28 mouse cellular contexts compared by ENCODE assay signal in the genomic region with DNA sequence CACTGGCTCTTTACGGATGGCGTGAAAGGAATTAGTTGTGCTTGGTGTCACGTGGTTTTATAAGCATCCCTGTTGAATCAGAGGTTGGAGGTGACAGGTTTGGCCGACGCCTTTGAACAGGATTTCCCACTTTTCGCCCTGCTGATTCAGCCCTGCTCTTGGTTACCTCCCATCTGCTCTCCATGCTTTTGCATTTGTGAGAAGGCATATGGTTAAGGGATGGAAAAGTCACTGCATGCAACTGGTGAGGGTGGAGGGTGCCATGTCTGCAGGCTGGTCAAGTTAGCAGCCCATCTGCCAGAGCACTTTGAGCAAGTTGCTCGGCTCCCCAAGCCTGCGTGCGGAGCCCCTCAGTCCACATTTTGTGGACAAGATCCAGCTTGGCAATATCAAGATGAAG. TPM values are rescaled to one million over a fixed set of nuclear protein-coding genes. Genes with fewer than 3 reads are reported as not detected.
DNase-seq lines count a peak whose midpoint lies in the region; ATAC-seq lines count a peak whose summit lies in the region.
"Had no signal": no experiment of that assay in that cellular context is flagged by ENCODE, and none has a peak within 500 bp of the region (broad histone marks: within the 10 kb centered on the region; RNA-seq: fewer than 3 reads in every experiment).

No protein-coding gene starts in this region.

- no peaks in the 10 kb centered on the region for H3K27me3 ChIP-seq in forebrain, embryonic 13.5 days
- no peaks in the 10 kb centered on the region for H3K27me3 ChIP-seq in forebrain, embryonic 12.5 days
- H3K27me3 ChIP-seq in forebrain, embryonic 16.5 days (replicated peaks; ENCODE audit: control insufficient read depth, insufficient read depth, low read length) = no peaks in the 10 kb centered on the region
- no peaks in the 10 kb centered on the region for H3K27me3 ChIP-seq in hindbrain, embryonic 11.5 days (ENCODE audit: control insufficient read depth, insufficient read depth, low read length)
- H3K27me3 ChIP-seq: hindbrain, embryonic 15.5 days; kidney, embryonic 15.5 days; limb, embryonic 12.5 days; liver, embryonic 15.5 days had no signal

- no peak overlapping the region for H3K4me3 ChIP-seq in forebrain, embryonic 13.5 days
- no peak overlapping the region for H3K4me3 ChIP-seq in forebrain, embryonic 12.5 days (replicated peaks)
- H3K4me3 ChIP-seq in forebrain, embryonic 16.5 days (replicated peaks; ENCODE audit: low read length) = no peak overlapping the region
- H3K4me3 ChIP-seq in hindbrain, embryonic 11.5 days (ENCODE audit: low read depth, low read length) = no peak overlapping the region
- H3K4me3 ChIP-seq: gastrocnemius, adult 2 months; hindbrain, embryonic 15.5 days; kidney, embryonic 15.5 days; limb, embryonic 12.5 days; liver, embryonic 15.5 days had no signal

- H3K36me3 ChIP-seq in forebrain, embryonic 13.5 days (ENCODE audit: poor library complexity, severe bottlenecking) = no peaks in the 10 kb centered on the region
- H3K36me3 ChIP-seq in forebrain, embryonic 12.5 days (replicated peaks) = no peaks in the 10 kb centered on the region
- H3K36me3 ChIP-seq in forebrain, embryonic 16.5 days (ENCODE audit: control insufficient read depth, insufficient read depth) = no peaks in the 10 kb centered on the region
- H3K36me3 ChIP-seq in hindbrain, embryonic 11.5 days (ENCODE audit: control insufficient read depth, insufficient read depth, low read length) = no peaks in the 10 kb centered on the region
- H3K36me3 ChIP-seq: hindbrain, embryonic 15.5 days; kidney, embryonic 15.5 days; limb, embryonic 12.5 days; liver, embryonic 15.5 days had no signal

- no peak overlapping the region for H3K27ac ChIP-seq in forebrain, embryonic 13.5 days
- H3K27ac ChIP-seq in forebrain, embryonic 12.5 days = no peak overlapping the region
- H3K27ac ChIP-seq in forebrain, embryonic 16.5 days (ENCODE audit: low read length) = no peak overlapping the region
- no peak overlapping the region for H3K27ac ChIP-seq in hindbrain, embryonic 11.5 days (ENCODE audit: low read depth, low read length)
- H3K27ac ChIP-seq: gastrocnemius, adult 2 months; hindbrain, embryonic 15.5 days; limb, embryonic 12.5 days; liver, embryonic 15.5 days; stomach, postnatal 0 days had no signal

- peak; percentile 48; the same call in 1 of the 2 replicates for ATAC-seq in forebrain, embryonic 13.5 days
- ATAC-seq in forebrain, embryonic 12.5 days (ENCODE audit: low FRiP score) = no peak
- ATAC-seq in forebrain, embryonic 16.5 days = peak; percentile 60
- ATAC-seq in hindbrain, embryonic 11.5 days (ENCODE audit: low FRiP score) = no peak
- ATAC-seq: inflammation-experienced regulatory T-cells, adult 6 months; midbrain, embryonic 16.5 days had no signal

- H3K9me3 ChIP-seq in forebrain, embryonic 13.5 days (replicated peaks) = no peaks in the 10 kb centered on the region
- H3K9me3 ChIP-seq in forebrain, embryonic 12.5 days = no peaks in the 10 kb centered on the region
- no peaks in the 10 kb centered on the region for H3K9me3 ChIP-seq in forebrain, embryonic 16.5 days (ENCODE audit: control insufficient read depth, low read length)
- H3K9me3 ChIP-seq in hindbrain, embryonic 11.5 days (ENCODE audit: control insufficient read depth, low read length) = no peaks in the 10 kb centered on the region
- H3K9me3 ChIP-seq: hindbrain, embryonic 15.5 days; kidney, embryonic 15.5 days; limb, embryonic 12.5 days; liver, embryonic 15.5 days had no signal

- peak; percentile 37 for DNase-seq in layer of hippocampus, adult 9-11 months
- DNase-seq in layer of hippocampus, postnatal 25 days (ENCODE audit: extremely low spot score in 1 of 2, low spot score in 1 of 2) = no peak
- peak; percentile 35 to 56 for DNase-seq in cerebellum, postnatal 10 days
- DNase-seq in hindbrain, embryonic 11.5 days (ENCODE audit: low spot score) = no peak
- DNase-seq: adrenal gland, postnatal 25 days; B cell, adult 2 months; gastrocnemius, adult 2 months; gastrocnemius, postnatal 36 days; heart, adult 18-20 months; kidney, adult 18-20 months; kidney, postnatal 25 days; lung, embryonic 14.5 days; lung, postnatal 14 days; spleen, adult 18-20 months; thymus, adult 18-20 months; thymus, postnatal 25 days had no signal

- WGBS in forebrain, embryonic 13.5 days = 79% methylated on average over 9 of the region's 9 CpGs
- WGBS in forebrain, embryonic 12.5 days = 84% methylated on average over 9 of the region's 9 CpGs
- WGBS in forebrain, embryonic 16.5 days = 60% methylated on average over 9 of the region's 9 CpGs
- WGBS in hindbrain, embryonic 11.5 days = 84% methylated on average over 9 of the region's 9 CpGs

- H3K4me2 ChIP-seq in forebrain, embryonic 13.5 days = no peak overlapping the region
- H3K4me2 ChIP-seq in forebrain, embryonic 12.5 days = no peak overlapping the region
- H3K4me2 ChIP-seq in forebrain, embryonic 16.5 days (ENCODE audit: low read length) = no peak overlapping the region
- H3K4me2 ChIP-seq in hindbrain, embryonic 11.5 days (replicated peaks; ENCODE audit: low read depth, low read length) = no peak overlapping the region
- H3K4me2 ChIP-seq: heart, embryonic 11.5 days; hindbrain, embryonic 15.5 days; kidney, embryonic 15.5 days; limb, embryonic 12.5 days; liver, embryonic 15.5 days; lung, embryonic 14.5 days had no signal

- H3K9ac ChIP-seq in forebrain, embryonic 13.5 days = no peak overlapping the region
- no peak overlapping the region for H3K9ac ChIP-seq in forebrain, embryonic 12.5 days
- no peak overlapping the region for H3K9ac ChIP-seq in forebrain, embryonic 16.5 days (replicated peaks; ENCODE audit: low read depth, low read length)
- H3K9ac ChIP-seq in hindbrain, embryonic 11.5 days (ENCODE audit: low read depth, low read length) = no peak overlapping the region
- H3K9ac ChIP-seq: hindbrain, embryonic 15.5 days; kidney, embryonic 15.5 days; limb, embryonic 12.5 days; liver, embryonic 15.5 days; lung, embryonic 14.5 days had no signal

- H3K4me1 ChIP-seq in forebrain, embryonic 13.5 days = peaks cover 23% of the 10 kb centered on the region
- peaks cover 31% of the 10 kb centered on the region for H3K4me1 ChIP-seq in forebrain, embryonic 12.5 days
- H3K4me1 ChIP-seq in forebrain, embryonic 16.5 days (replicated peaks; ENCODE audit: control insufficient read depth, insufficient read depth, low read length) = peaks cover 10% of the 10 kb centered on the region; the same call in 1 of the 2 replicates
- peaks cover 3% of the 10 kb centered on the region; the same call in 1 of the 2 replicates for H3K4me1 ChIP-seq in hindbrain, embryonic 11.5 days (replicated peaks; ENCODE audit: control insufficient read depth, insufficient read depth, low read length)
- H3K4me1 ChIP-seq: liver, embryonic 15.5 days had no signal

RNA-seq across cellular contexts. Expression of a gene that starts 18.4 kb away (rescaled TPM):
- 26.1 and 27.8 TPM in 2 replicates for polyA plus RNA-seq in forebrain, embryonic 13.5 days (2015; fragmentation: Nextera tagmentation; extraction: Ambion mirVana)
- 36.8 and 38.5 TPM in 2 replicates for polyA plus RNA-seq in forebrain, embryonic 12.5 days (2016; fragmentation: Nextera tagmentation; extraction: Ambion mirVana)
- total RNA-seq in layer of hippocampus, postnatal 25 days (2021) = 10 to 100 TPM; 68.2 to 69.2 TPM
- polyA plus RNA-seq in forebrain, embryonic 16.5 days (2015; fragmentation: Nextera tagmentation; extraction: Ambion mirVana) = 30.8 and 32.3 TPM in 2 replicates
- polyA plus RNA-seq in hindbrain, embryonic 11.5 days (2014; fragmentation: Nextera tagmentation; extraction: Ambion mirVana) = 41.4 and 44.2 TPM in 2 replicates
- total RNA-seq: neutrophil, adult 5-6 weeks had no signal
- polyA plus RNA-seq: inflammation-experienced regulatory T-cells, adult 6 months had no signal

Comparison
In these comparisons a context has a peak if more than half of its experiments do, and no peak if none do; other contexts are left out.
1. ATAC-seq: peak in forebrain, embryonic 13.5 days (single experiment) and forebrain, embryonic 16.5 days (single experiment); none in forebrain, embryonic 12.5 days (single experiment) and hindbrain, embryonic 11.5 days (single experiment).
2. DNase-seq: peak in layer of hippocampus, adult 9-11 months (single experiment) and cerebellum, postnatal 10 days (2 of 2); none in layer of hippocampus, postnatal 25 days (0 of 2) and hindbrain, embryonic 11.5 days (single experiment).